Mouse (Mus musculus): ENCODE results near the gene Tbc1d21. TPM values are rescaled to one million over a fixed set of nuclear protein-coding genes. Genes with fewer than 3 reads are reported as not detected.

The Tbc1d21 gene
- total RNA-seq, 4 experiments from 2014 or later, result not detected

Other genes starting within 250 kb of the Tbc1d21 start
- 10 to 100 TPM; 18.0 to 21.1 (median 19.4) TPM for gene Islr, start 166.1 kb downstream of the Tbc1d21 start, total RNA-seq (2022)
- 1 to 10 TPM in 1 of 4 experiments, under 1 TPM in 3; 0.53 to 2.5 (median 0.73) TPM for gene Islr2, start 166.1 kb downstream of the Tbc1d21 start, total RNA-seq (2022)
- gene Pml, start 120.7 kb downstream of the Tbc1d21 start, total RNA-seq (2022), result 1 to 10 TPM; 7.0 to 9.1 (median 8.0) TPM
- 10 to 100 TPM in 3 of 4 experiments, 1 to 10 TPM in 1; 9.5 to 13.4 (median 11.7) TPM for gene Stoml1, start 117.3 kb downstream of the Tbc1d21 start, total RNA-seq (2022)
- gene Loxl1, start 57.3 kb downstream of the Tbc1d21 start, total RNA-seq (2022), result 10 to 100 TPM; 14.3 to 19.3 (median 16.6) TPM
- gene Insyn1, start 118.1 kb upstream of the Tbc1d21 start, total RNA-seq (2022), result 10 to 100 TPM; 22.5 to 33.7 (median 30.9) TPM
- 10 to 100 TPM in 1 of 4 experiments, 1 to 10 TPM in 3; 7.0 to 11.4 (median 8.2) TPM for gene Cd276, start 185.0 kb upstream of the Tbc1d21 start, total RNA-seq (2022)
- 100 to 1,000 TPM; 124 to 138 (median 128) TPM for gene Nptn, start 211.8 kb upstream of the Tbc1d21 start, total RNA-seq (2022)